Mouse (Mus musculus): ENCODE data around the gene Rbm7. TPM values are rescaled to one million over a fixed set of nuclear protein-coding genes. Genes with fewer than 3 reads are reported as not detected.
"Not testable (repeated sequence)": the region's sequence is repeated elsewhere in the genome, so short reads cannot be mapped to it uniquely, and the experiment has no call there.

Gene Rbm7
- polyA plus RNA-seq, 1 experiment from 2014 or later, result 132 TPM

- Histone ChIP-seq H3K9me3 (replicated peaks; ENCODE audit: low read length) (no peaks in the 10 kb centered on the region), H3K4me2 (ENCODE audit: low read length) (no peak overlapping the region), H3K36me3 (ENCODE audit: insufficient read depth, low read length) (0 out of 2 replicates have a peak, but pooled peaks cover 13% of the 10 kb centered on the region), H3K4me1 (replicated peaks; ENCODE audit: insufficient read depth, low read length) (no peaks in the 10 kb centered on the region), H3K9ac (ENCODE audit: low read depth, low read length) (no peak overlapping the region), H3K27me3 (ENCODE audit: insufficient read depth, low read length) (no peaks in the 10 kb centered on the region), H3K4me3 (replicated peaks; ENCODE audit: low read depth, low read length) (no peak overlapping the region), H3K27ac (no peak overlapping the region)
- TF ChIP-seq CTCF (IDR thresholded peaks at IDR 0.05; ENCODE audit: low read depth), result no peak
- DNase-seq (ENCODE audit: low spot score) (peak; percentile 79), ATAC-seq (replicated peaks; ENCODE audit: low FRiP score, low read depth) (no peak)
- WGBS, result 86% methylated on average over 10 of the region's 10 CpGs
Observed at GRCm38 (mm10) chr9:48476236-48477165, 18.6 kb downstream of the Rbm7 start.

- no peak for DNase-seq (ENCODE audit: low spot score)
- H3K27me3 ChIP-seq (ENCODE audit: insufficient read depth, low read length), result no peaks in the 10 kb centered on the region
- ATAC-seq (replicated peaks; ENCODE audit: low FRiP score, low read depth), result no peak
- 94% methylated on average over 9 of the region's 9 CpGs for WGBS
- no peaks in the 10 kb centered on the region for H3K4me1 ChIP-seq (replicated peaks; ENCODE audit: insufficient read depth, low read length)
- no peak overlapping the region for H3K4me2 ChIP-seq (ENCODE audit: low read length)
- no peak for TF ChIP-seq CTCF (IDR thresholded peaks at IDR 0.05; ENCODE audit: low read depth)
- H3K27ac ChIP-seq, result no peak overlapping the region
- 0 out of 2 replicates have a peak, but pooled peaks cover 13% of the 10 kb centered on the region for H3K36me3 ChIP-seq (ENCODE audit: insufficient read depth, low read length)
- no peak overlapping the region for H3K9ac ChIP-seq (ENCODE audit: low read depth, low read length)
- no peak overlapping the region for H3K4me3 ChIP-seq (replicated peaks; ENCODE audit: low read depth, low read length)
- H3K9me3 ChIP-seq (replicated peaks; ENCODE audit: low read length), result no peaks in the 10 kb centered on the region
Observed at GRCm38 (mm10) chr9:48474367-48474766, 20.7 kb downstream of the Rbm7 start.

- no peak overlapping the region for H3K9ac ChIP-seq (ENCODE audit: low read depth, low read length)
- DNase-seq (ENCODE audit: low spot score), result no peak
- ATAC-seq (replicated peaks; ENCODE audit: low FRiP score, low read depth), result no peak
- H3K27me3 ChIP-seq (ENCODE audit: insufficient read depth, low read length), result no peaks in the 10 kb centered on the region
- no peak overlapping the region for H3K4me3 ChIP-seq (replicated peaks; ENCODE audit: low read depth, low read length)
- no peak overlapping the region for H3K4me2 ChIP-seq (ENCODE audit: low read length)
- no peaks in the 10 kb centered on the region for H3K4me1 ChIP-seq (replicated peaks; ENCODE audit: insufficient read depth, low read length)
- no peaks in the 10 kb centered on the region for H3K9me3 ChIP-seq (replicated peaks; ENCODE audit: low read length)
- H3K36me3 ChIP-seq (ENCODE audit: insufficient read depth, low read length), result 0 out of 2 replicates have a peak, but pooled peaks cover 13% of the 10 kb centered on the region
- WGBS, result 94% methylated on average over 12 of the region's 12 CpGs
- H3K27ac ChIP-seq, result no peak overlapping the region
- no peak for TF ChIP-seq CTCF (IDR thresholded peaks at IDR 0.05; ENCODE audit: low read depth)
Observed at GRCm38 (mm10) chr9:48473131-48473530, 22.0 kb downstream of the Rbm7 start.

- Histone ChIP-seq H3K4me1 (replicated peaks; ENCODE audit: insufficient read depth, low read length) (no peaks in the 10 kb centered on the region), H3K4me2 (ENCODE audit: low read length) (no peak overlapping the region), H3K27me3 (ENCODE audit: insufficient read depth, low read length) (no peaks in the 10 kb centered on the region), H3K4me3 (replicated peaks; ENCODE audit: low read depth, low read length) (no peak overlapping the region), H3K9me3 (replicated peaks; ENCODE audit: low read length) (no peaks in the 10 kb centered on the region), H3K36me3 (ENCODE audit: insufficient read depth, low read length) (0 out of 2 replicates have a peak, but pooled peaks cover 13% of the 10 kb centered on the region), H3K27ac (no peak overlapping the region), H3K9ac (ENCODE audit: low read depth, low read length) (no peak overlapping the region)
- 92% methylated on average over 15 of the region's 15 CpGs for WGBS
- DNase-seq (ENCODE audit: low spot score) (no peak), ATAC-seq (replicated peaks; ENCODE audit: low FRiP score, low read depth) (no peak)
- TF ChIP-seq CTCF (IDR thresholded peaks at IDR 0.05; ENCODE audit: low read depth), result no peak
Observed at GRCm38 (mm10) chr9:48472441-48473025, 22.6 kb downstream of the Rbm7 start.

GRCm38 (mm10) chr9:48467471-48467870 lies 27.6 kb downstream of the Rbm7 start:
- DNase-seq (ENCODE audit: low spot score); H3K36me3 ChIP-seq (ENCODE audit: insufficient read depth, low read length); H3K27ac ChIP-seq; ATAC-seq (replicated peaks; ENCODE audit: low FRiP score, low read depth); H3K4me1 ChIP-seq (replicated peaks; ENCODE audit: insufficient read depth, low read length); H3K9me3 ChIP-seq (replicated peaks; ENCODE audit: low read length); H3K4me2 ChIP-seq (ENCODE audit: low read length); H3K9ac ChIP-seq (ENCODE audit: low read depth, low read length); H3K27me3 ChIP-seq (ENCODE audit: insufficient read depth, low read length); H3K4me3 ChIP-seq (replicated peaks; ENCODE audit: low read depth, low read length): not testable (repeated sequence)
- 96% methylated on average over 5 of the region's 5 CpGs for WGBS

- Histone ChIP-seq H3K4me1 (replicated peaks; ENCODE audit: insufficient read depth, low read length) (no peaks in the 10 kb centered on the region), H3K4me2 (ENCODE audit: low read length) (no peak overlapping the region), H3K4me3 (replicated peaks; ENCODE audit: low read depth, low read length) (no peak overlapping the region), H3K27ac (no peak overlapping the region), H3K9ac (ENCODE audit: low read depth, low read length) (no peak overlapping the region), H3K36me3 (ENCODE audit: insufficient read depth, low read length) (no peaks in the 10 kb centered on the region), H3K27me3 (ENCODE audit: insufficient read depth, low read length) (no peaks in the 10 kb centered on the region), H3K9me3 (replicated peaks; ENCODE audit: low read length) (no peaks in the 10 kb centered on the region)
- TF ChIP-seq CTCF (IDR thresholded peaks at IDR 0.05; ENCODE audit: low read depth), result peak; percentile 93
- peak; percentile 41 for DNase-seq (ENCODE audit: low spot score)
- 67% methylated on average over 3 of the region's 3 CpGs for WGBS
- ATAC-seq (replicated peaks; ENCODE audit: low FRiP score, low read depth), result no peak
Observed at GRCm38 (mm10) chr9:48466804-48467203, 28.3 kb downstream of the Rbm7 start.
